Mouse (Mus musculus) liver, embryonic 15.5 days (tissue): ENCODE measurements at regions not wholly inside any gene's neighbourhood (a gene's known extent, or its start where the extent isn't known, plus 50 kb on each side); places are given as distances from the start of the nearest gene placed in this dataset.

Experiments used
- ATAC-seq: fragments of 200-750 bp; cut with Nextera tagmentation; 2 replicates; pipeline ENCODE4 v1.8.0; 2017; ENCODE audit warnings: moderate number of reproducible peaks, mild to moderate bottlenecking, moderate library complexity; ENCODE audit not compliant: insufficient read depth
- H3K27ac ChIP-seq: fragments of 300-500 bp; sonication (generic); replicated peaks from 2 replicates; pipeline ENCODE4 v1.5.1; 2015; ENCODE audit warnings: mild to moderate bottlenecking, inconsistent platforms
- H3K27me3 ChIP-seq: fragments of 300-500 bp; sonication (generic); 2 replicates; pipeline ENCODE4 v1.6.1; 2015; ENCODE audit warnings: mild to moderate bottlenecking, inconsistent platforms
- H3K36me3 ChIP-seq: fragments of 300-500 bp; sonication (generic); replicated peaks from 2 replicates; pipeline ENCODE4 v1.6.1; 2015; ENCODE audit warnings: moderate library complexity, mild to moderate bottlenecking, inconsistent platforms
- H3K4me1 ChIP-seq: fragments of 300-500 bp; sonication (generic); replicated peaks from 2 replicates; pipeline ENCODE4 v1.6.1; 2015; ENCODE audit warnings: inconsistent platforms
- H3K4me2 ChIP-seq: fragments of 300-500 bp; sonication (generic); 2 replicates; pipeline ENCODE4 v1.6.1; 2015; ENCODE audit warnings: moderate library complexity, mild to moderate bottlenecking, inconsistent platforms
- H3K4me3 ChIP-seq: fragments of 300-500 bp; sonication (generic); replicated peaks from 2 replicates; pipeline ENCODE4 v1.5.1; 2015; ENCODE audit warnings: mild to moderate bottlenecking, inconsistent platforms
- H3K9ac ChIP-seq: fragments of 300-500 bp; sonication (generic); 2 replicates; pipeline ENCODE4 v1.6.1; 2015; ENCODE audit warnings: moderate library complexity, mild to moderate bottlenecking, inconsistent platforms
- H3K9me3 ChIP-seq: fragments of 300-500 bp; sonication (generic); replicated peaks from 2 replicates; pipeline ENCODE4 v1.6.1; 2016; ENCODE audit warnings: inconsistent platforms
- WGBS: fragments of 180-500 bp; shearing (Covaris S2); methylation state at CpG from one replicate; pipeline ENCODE4 v1.1.7; 2015; ENCODE audit warnings: mixed read lengths; ENCODE audit not compliant: insufficient replicate concordance; 5-methylcytosine and 5-hydroxymethylcytosine counted together

- Histone ChIP-seq H3K36me3 (no peaks in the 10 kb centered on the region), H3K4me1 (peaks cover 5% of the 10 kb centered on the region; the same call in 1 of the 2 replicates), H3K27me3 (peaks cover 13% of the 10 kb centered on the region; the same call in 1 of the 2 replicates), H3K9me3 (no peaks in the 10 kb centered on the region), H3K4me2 (no peak overlapping the region), H3K4me3 (no peak overlapping the region), H3K27ac (no peak overlapping the region), H3K9ac (no peak overlapping the region)
- ATAC-seq, result no peak
- WGBS, result 54% methylated on average over 17 of the region's 17 CpGs
Observed at GRCm38 (mm10) chr13:37468304-37469178, 123.5 kb downstream of the Ly86 start.

- no peaks in the 10 kb centered on the region for H3K36me3 ChIP-seq
- peaks cover 5% of the 10 kb centered on the region; the same call in 1 of the 2 replicates for H3K4me1 ChIP-seq
- 16% methylated on average over 11 of the region's 11 CpGs for WGBS
- peaks cover 17% of the 10 kb centered on the region; the same call in 1 of the 2 replicates for H3K27me3 ChIP-seq
- ATAC-seq, result no peak
- H3K9ac ChIP-seq, result no peak overlapping the region
- H3K4me3 ChIP-seq, result no peak overlapping the region
- no peaks in the 10 kb centered on the region for H3K9me3 ChIP-seq
- H3K4me2 ChIP-seq, result no peak overlapping the region
- H3K27ac ChIP-seq, result no peak overlapping the region
Observed at GRCm38 (mm10) chr13:37470230-37470907, 125.4 kb downstream of the Ly86 start.

- peaks cover 17% of the 10 kb centered on the region; the same call in 1 of the 2 replicates for H3K27me3 ChIP-seq
- peaks cover 26% of the 10 kb centered on the region for H3K4me1 ChIP-seq
- no peak overlapping the region for H3K9ac ChIP-seq
- H3K27ac ChIP-seq, result no peak overlapping the region
- H3K4me3 ChIP-seq, result no peak overlapping the region
- H3K36me3 ChIP-seq, result no peaks in the 10 kb centered on the region
- ATAC-seq, result no peak
- no peaks in the 10 kb centered on the region for H3K9me3 ChIP-seq
- no peak overlapping the region for H3K4me2 ChIP-seq
- 55% methylated on average over 1 of the region's 1 CpGs for WGBS
Observed at GRCm38 (mm10) chr13:37473359-37473758, 128.4 kb downstream of the Ly86 start.

GRCm38 (mm10) chr13:37475804-37476203 lies 130.8 kb downstream of the Ly86 start:
- ATAC-seq, result no peak
- Histone ChIP-seq H3K36me3 (no peaks in the 10 kb centered on the region), H3K4me3 (no peak overlapping the region), H3K9ac (no peak overlapping the region), H3K27ac (no peak overlapping the region), H3K27me3 (peaks cover 8% of the 10 kb centered on the region; the same call in 1 of the 2 replicates), H3K9me3 (no peaks in the 10 kb centered on the region), H3K4me2 (no peak overlapping the region), H3K4me1 (peaks cover 26% of the 10 kb centered on the region)
- 7% methylated on average over 3 of the region's 3 CpGs for WGBS

- Histone ChIP-seq H3K9me3 (no peaks in the 10 kb centered on the region), H3K4me1 (peaks cover 26% of the 10 kb centered on the region), H3K4me2 (no peak overlapping the region), H3K36me3 (no peaks in the 10 kb centered on the region), H3K9ac (no peak overlapping the region), H3K27me3 (peaks cover 8% of the 10 kb centered on the region; the same call in 1 of the 2 replicates), H3K4me3 (no peak overlapping the region), H3K27ac (no peak overlapping the region)
- no peak for ATAC-seq
- WGBS, result 9% methylated on average over 13 of the region's 13 CpGs
Observed at GRCm38 (mm10) chr13:37476256-37477053, 131.4 kb downstream of the Ly86 start.

- peaks cover 8% of the 10 kb centered on the region; the same call in 1 of the 2 replicates for H3K27me3 ChIP-seq
- H3K36me3 ChIP-seq, result no peaks in the 10 kb centered on the region
- 16% methylated on average over 6 of the region's 6 CpGs for WGBS
- peak overlapping the region; percentile 20; the same call in 1 of the 2 replicates for H3K4me3 ChIP-seq
- H3K9ac ChIP-seq, result no peak overlapping the region
- H3K4me2 ChIP-seq, result peak overlapping the region; percentile 45
- no peaks in the 10 kb centered on the region for H3K9me3 ChIP-seq
- H3K4me1 ChIP-seq, result peaks cover 26% of the 10 kb centered on the region
- ATAC-seq, result no peak
- no peak overlapping the region for H3K27ac ChIP-seq
Observed at GRCm38 (mm10) chr13:37477342-37477741, 132.3 kb downstream of the Ly86 start.

- peak overlapping the region; percentile 45 for H3K4me2 ChIP-seq
- peaks cover 26% of the 10 kb centered on the region for H3K4me1 ChIP-seq
- WGBS, result 13% methylated on average over 14 of the region's 15 CpGs
- H3K9ac ChIP-seq, result no peak overlapping the region
- ATAC-seq, result peak; percentile 40; the same call in 1 of the 2 replicates
- H3K9me3 ChIP-seq, result no peaks in the 10 kb centered on the region
- H3K27me3 ChIP-seq, result peaks cover 8% of the 10 kb centered on the region; the same call in 1 of the 2 replicates
- H3K36me3 ChIP-seq, result no peaks in the 10 kb centered on the region
- no peak overlapping the region for H3K27ac ChIP-seq
- H3K4me3 ChIP-seq, result peak overlapping the region; percentile 20
Observed at GRCm38 (mm10) chr13:37477749-37478548, 132.9 kb downstream of the Ly86 start.

- Histone ChIP-seq H3K9me3 (no peaks in the 10 kb centered on the region), H3K36me3 (no peaks in the 10 kb centered on the region), H3K4me2 (no peak overlapping the region), H3K4me1 (peaks cover 33% of the 10 kb centered on the region), H3K27ac (no peak overlapping the region), H3K27me3 (peaks cover 8% of the 10 kb centered on the region; the same call in 1 of the 2 replicates), H3K9ac (no peak overlapping the region), H3K4me3 (no peak overlapping the region)
- no peak for ATAC-seq
- WGBS, result 63% methylated on average over 7 of the region's 7 CpGs
Observed at GRCm38 (mm10) chr13:37479182-37479691, 134.2 kb downstream of the Ly86 start.

GRCm38 (mm10) chr13:37481514-37481913 lies 136.5 kb downstream of the Ly86 start:
- H3K36me3 ChIP-seq, result no peaks in the 10 kb centered on the region
- H3K27ac ChIP-seq, result no peak overlapping the region
- H3K4me2 ChIP-seq, result no peak overlapping the region
- WGBS, result 44% methylated on average over 5 of the region's 5 CpGs
- ATAC-seq, result no peak
- H3K9ac ChIP-seq, result no peak overlapping the region
- no peak overlapping the region for H3K4me3 ChIP-seq
- H3K4me1 ChIP-seq, result peaks cover 25% of the 10 kb centered on the region
- H3K9me3 ChIP-seq, result no peaks in the 10 kb centered on the region
- peaks cover 3% of the 10 kb centered on the region; the same call in 1 of the 2 replicates for H3K27me3 ChIP-seq

- Histone ChIP-seq H3K9ac (no peak overlapping the region), H3K36me3 (no peaks in the 10 kb centered on the region), H3K9me3 (no peaks in the 10 kb centered on the region), H3K27me3 (peaks cover 3% of the 10 kb centered on the region; the same call in 1 of the 2 replicates), H3K4me1 (peaks cover 20% of the 10 kb centered on the region), H3K4me2 (no peak overlapping the region), H3K4me3 (no peak overlapping the region), H3K27ac (peak overlapping the region; percentile 62; the same call in 1 of the 2 replicates)
- no peak for ATAC-seq
- WGBS, result 8% methylated on average over 2 of the region's 2 CpGs
Observed at GRCm38 (mm10) chr13:37482038-37482437, 137.0 kb downstream of the Ly86 start.
